Mouse (Mus musculus): Measurements from ENCODE around the gene Wdr24.

DNA sequence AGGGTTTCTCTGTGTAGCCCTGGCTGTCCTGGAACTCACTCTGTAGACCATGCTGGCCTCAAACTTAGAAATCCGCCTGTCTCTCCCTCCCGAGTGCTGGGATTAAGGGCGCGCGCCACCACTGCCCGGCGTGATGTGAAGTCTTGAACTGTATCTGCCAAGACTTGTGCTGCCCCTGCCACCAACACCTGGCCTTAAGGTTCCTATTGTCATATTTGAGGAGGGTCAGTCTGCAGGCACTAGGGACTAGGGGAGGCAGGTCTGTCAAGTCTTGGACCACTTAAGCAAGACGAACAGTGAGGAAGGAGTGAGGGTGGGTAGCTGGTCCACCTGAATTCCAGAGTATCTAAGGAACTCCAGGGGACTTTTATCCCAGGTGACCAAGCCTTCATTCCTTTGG, 46.1 kb downstream of the Wdr24 start:
- TF ChIP-seq CTCF (IDR thresholded peaks at IDR 0.05; ENCODE audit: insufficient read depth, low read length) (no peak), POLR2A (IDR thresholded peaks at IDR 0.05; ENCODE audit: borderline replicate concordance, extremely low read depth, low read depth, low read length) (no peak)
